Mouse (Mus musculus) liver, postnatal 0 days (tissue): ENCODE data around the gene Gm49336. TPM values are rescaled to one million over a fixed set of nuclear protein-coding genes. Genes with fewer than 3 reads are reported as not detected.

Source experiments
- ATAC-seq: fragments of 200-750 bp; cut with Nextera tagmentation; 2 replicates; pipeline ENCODE4 v1.8.0; 2017; ENCODE audit warnings: mild to moderate bottlenecking, moderate library complexity
- DNase-seq: peaks from one replicate; pipeline ENCODE4 v3.0.0-alpha.2; 2016
- H3K27ac ChIP-seq: fragments of 300-500 bp; sonication (generic); 2 replicates; pipeline ENCODE4 v1.5.1; 2014; ENCODE audit warnings: antibody characterized with exemption, moderate library complexity, mild to moderate bottlenecking, low read depth
- H3K27me3 ChIP-seq: fragments of 300-500 bp; sonication (generic); 2 replicates; pipeline ENCODE4 v1.6.1; 2014; ENCODE audit warnings: low read length, control low read depth, mixed read lengths; ENCODE audit not compliant: insufficient read depth
- H3K36me3 ChIP-seq: fragments of 300-500 bp; sonication (generic); replicated peaks from 2 replicates; pipeline ENCODE4 v1.6.1; 2014; ENCODE audit warnings: mild to moderate bottlenecking, control low read depth, low read length, moderate library complexity, mixed read lengths; ENCODE audit not compliant: insufficient read depth
- H3K4me1 ChIP-seq: fragments of 300-500 bp; sonication (generic); 2 replicates; pipeline ENCODE4 v1.6.1; 2014; ENCODE audit warnings: antibody characterized with exemption, mild to moderate bottlenecking, control low read depth; ENCODE audit not compliant: insufficient read depth
- H3K4me2 ChIP-seq: fragments of 300-500 bp; sonication (generic); 2 replicates; pipeline ENCODE4 v1.6.1; 2014; ENCODE audit warnings: low read depth, mild to moderate bottlenecking, low read length, moderate library complexity, mixed read lengths
- H3K4me3 ChIP-seq: fragments of 300-500 bp; sonication (generic); 2 replicates; pipeline ENCODE4 v1.5.1; 2014; ENCODE audit warnings: low read depth, low read length
- H3K9ac ChIP-seq: fragments of 300-500 bp; sonication (generic); replicated peaks from 2 replicates; pipeline ENCODE4 v1.6.1; 2014; ENCODE audit warnings: mild to moderate bottlenecking, moderate library complexity
- H3K9me3 ChIP-seq: fragments of 300-500 bp; sonication (generic); 2 replicates; pipeline ENCODE4 v1.6.1; 2016; ENCODE audit warnings: mild to moderate bottlenecking, control low read depth, low read length, mixed read lengths
- CTCF ChIP-seq: sonication (generic); IDR thresholded peaks from 2 replicates; pipeline ENCODE4 v1.5.1; 2016; ENCODE audit warnings: antibody characterized with exemption, low read depth
- EP300 ChIP-seq: IDR thresholded peaks from 2 replicates; pipeline ENCODE4 v1.6.1; 2016; ENCODE audit warnings: antibody characterized with exemption, low read depth, mild to moderate bottlenecking
- WGBS: fragments of 180-500 bp; shearing (Covaris S2); extraction: QIAGEN DNeasy Blood & Tissue Kit; methylation state at CpG from one replicate; pipeline ENCODE4 v1.1.7; 2014; ENCODE audit not compliant: insufficient replicate concordance; 5-methylcytosine and 5-hydroxymethylcytosine counted together
- polyA plus RNA-seq: library from polyadenylated mRNA; unstranded; fragments of >200 nt; fragmentation: Nextera tagmentation; extraction: Ambion mirVana; gene quantifications from 2 replicates; pipeline ENCODE4 v1.2.1, GENCODE M21; 2015

Gene Gm49336
- polyA plus RNA-seq, 1 experiment from 2014 or later = 13.2 TPM

- Histone ChIP-seq H3K4me2 (no peak overlapping the region), H3K9me3 (no peaks in the 10 kb centered on the region), H3K27ac (no peak overlapping the region), H3K36me3 (no peaks in the 10 kb centered on the region; the same call in 1 of the 2 replicates), H3K4me3 (no peak overlapping the region), H3K9ac (no peak overlapping the region), H3K4me1 (no peaks in the 10 kb centered on the region), H3K27me3 (no peaks in the 10 kb centered on the region)
- WGBS = 64% methylated on average over 1 of the region's 1 CpGs
- TF ChIP-seq CTCF = no peak
- no peak for TF ChIP-seq EP300
- DNase-seq = no peak
- ATAC-seq = no peak
These were observed 37.3 kb downstream of the Gm49336 start for GRCm38 (mm10) chr14:60214040-60214439.

GRCm38 (mm10) chr14:60209166-60209565 is 42.1 kb downstream of the Gm49336 start:
- no peak overlapping the region for H3K4me3 ChIP-seq
- 79% methylated on average over 7 of the region's 7 CpGs for WGBS
- no peak for DNase-seq
- no peak for ATAC-seq
- no peak overlapping the region for H3K9ac ChIP-seq
- H3K27me3 ChIP-seq = no peaks in the 10 kb centered on the region
- H3K9me3 ChIP-seq = no peaks in the 10 kb centered on the region
- no peak overlapping the region for H3K27ac ChIP-seq
- no peaks in the 10 kb centered on the region for H3K36me3 ChIP-seq
- H3K4me2 ChIP-seq = no peak overlapping the region
- TF ChIP-seq CTCF (no peak), EP300 (no peak)
- H3K4me1 ChIP-seq = no peaks in the 10 kb centered on the region

DNA sequence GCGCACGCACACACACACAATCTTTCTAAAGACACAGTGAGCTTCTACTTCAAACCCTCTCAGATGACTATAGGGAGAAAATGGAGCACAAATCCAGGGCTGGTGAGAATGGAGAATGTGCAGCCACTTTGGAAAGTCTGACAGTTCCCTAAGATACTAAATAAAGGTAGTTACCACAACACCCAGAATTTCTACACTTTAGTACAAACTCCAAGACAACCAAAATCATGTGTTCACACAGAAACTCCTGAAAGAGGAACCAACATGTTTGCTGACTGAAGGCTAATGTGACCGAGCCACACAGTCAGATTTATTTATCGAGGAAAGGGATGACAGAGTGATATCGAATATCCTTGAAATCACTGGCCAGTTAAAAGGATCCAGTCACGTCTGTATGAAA is 46.3 kb downstream of the Gm49336 start:
- no peak for DNase-seq
- Histone ChIP-seq H3K9ac (no peak overlapping the region), H3K36me3 (no peaks in the 10 kb centered on the region), H3K27ac (no peak overlapping the region), H3K9me3 (no peaks in the 10 kb centered on the region), H3K4me3 (no peak overlapping the region), H3K4me2 (no peak overlapping the region), H3K4me1 (no peaks in the 10 kb centered on the region), H3K27me3 (no peaks in the 10 kb centered on the region)
- TF ChIP-seq EP300 (no peak), CTCF (no peak)
- no peak for ATAC-seq
- 84% methylated on average over 6 of the region's 6 CpGs for WGBS

DNA sequence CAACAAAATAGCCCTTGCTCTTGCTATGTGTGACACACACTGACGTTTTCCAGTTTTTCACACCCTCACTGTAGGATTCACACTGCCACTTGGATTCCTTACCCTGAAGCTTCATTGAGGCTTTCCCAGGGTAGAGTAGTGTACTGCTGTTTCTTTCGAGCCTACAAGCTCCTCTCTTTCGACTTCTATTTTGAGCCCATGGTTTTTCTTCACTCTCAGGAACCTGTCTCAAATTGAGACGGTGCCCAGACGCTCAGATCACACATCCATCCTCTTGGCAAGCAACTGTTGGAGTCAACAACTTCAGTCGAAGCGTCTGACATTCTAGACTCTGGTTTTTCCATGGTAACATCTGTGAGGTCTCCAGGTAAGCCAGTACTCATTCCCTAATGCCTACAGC is 54.4 kb downstream of the Gm49336 start, which contains the start of gene Atp8a2:
TSS of gene Atp8a2 (minus strand) at position 296 of the 400 bp plus-strand sequence.
- H3K9ac ChIP-seq = no peak within 1 kb of the TSS
- H3K27ac ChIP-seq = no peak within 1 kb of the TSS
- no peaks in the 10 kb centered on the region for H3K4me1 ChIP-seq
- WGBS = 75% methylated on average over 7 of the region's 7 CpGs
- no peak within 1 kb of the TSS for H3K4me3 ChIP-seq
- TF ChIP-seq CTCF (no peak), EP300 (no peak)
- no peak within 1 kb of the TSS for H3K4me2 ChIP-seq
- ATAC-seq (no peak), DNase-seq (no peak)
- H3K9me3 ChIP-seq = no peaks in the 10 kb centered on the region
- no peaks in the 10 kb centered on the region for H3K27me3 ChIP-seq
- H3K36me3 ChIP-seq = no peaks in the 10 kb centered on the region

DNA sequence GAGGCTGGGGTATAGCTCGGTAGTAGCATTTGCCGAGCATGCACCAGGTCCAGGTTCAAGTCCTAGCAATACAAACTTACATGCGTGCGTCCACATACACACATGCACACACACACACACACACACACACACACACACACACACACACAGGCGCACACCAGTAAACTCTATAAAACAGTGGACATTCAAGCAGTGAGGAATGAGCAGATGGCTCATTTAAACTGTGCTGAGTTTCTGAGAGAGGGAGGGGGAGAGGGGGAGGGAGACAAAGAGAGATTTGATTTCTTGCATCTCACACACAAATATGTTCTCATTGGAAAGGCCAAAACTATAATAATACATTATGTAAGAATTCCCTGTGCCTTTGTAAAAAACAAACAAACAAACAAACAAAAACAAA is 55.3 kb downstream of the Gm49336 start:
- Histone ChIP-seq H3K4me1 (no peaks in the 10 kb centered on the region), H3K27ac (no peak overlapping the region), H3K36me3 (no peaks in the 10 kb centered on the region), H3K9ac (no peak overlapping the region), H3K4me2 (no peak overlapping the region), H3K4me3 (no peak overlapping the region), H3K9me3 (peaks cover 3% of the 10 kb centered on the region; the same call in 1 of the 2 replicates), H3K27me3 (no peaks in the 10 kb centered on the region)
- WGBS = 72% methylated on average over 5 of the region's 5 CpGs
- ATAC-seq = no peak
- TF ChIP-seq CTCF = no peak
- no peak for TF ChIP-seq EP300
- DNase-seq = no peak

DNA sequence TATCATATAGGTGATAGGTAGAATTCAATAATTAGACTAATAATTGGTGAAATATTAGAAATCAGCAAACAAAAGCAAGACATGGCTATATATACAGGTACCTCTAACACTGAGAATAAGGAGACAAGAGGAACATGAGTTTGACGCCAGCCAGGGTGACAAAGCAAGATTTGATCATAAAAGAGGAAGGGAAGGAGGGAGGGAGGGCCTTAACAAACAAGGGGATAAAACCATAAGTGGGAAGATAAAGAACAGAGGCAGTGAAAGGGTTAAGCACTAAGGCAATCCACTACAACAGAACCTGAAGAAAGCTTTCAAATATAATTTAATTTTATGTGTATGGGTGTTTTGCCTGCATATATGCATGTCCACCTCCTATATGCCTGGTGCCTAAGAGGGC is 56.7 kb downstream of the Gm49336 start:
- Histone ChIP-seq H3K27ac (no peak overlapping the region), H3K9me3 (peaks cover 4% of the 10 kb centered on the region; the same call in 1 of the 2 replicates), H3K27me3 (no peaks in the 10 kb centered on the region), H3K4me3 (no peak overlapping the region), H3K9ac (no peak overlapping the region), H3K36me3 (no peaks in the 10 kb centered on the region), H3K4me2 (no peak overlapping the region), H3K4me1 (no peaks in the 10 kb centered on the region)
- TF ChIP-seq CTCF (no peak), EP300 (no peak)
- DNase-seq (no peak), ATAC-seq (no peak)
- WGBS = 32% methylated on average over 1 of the region's 1 CpGs

GRCm38 (mm10) chr14:60189771-60190170 is 61.5 kb downstream of the Gm49336 start:
- DNase-seq = no peak

More at GRCm38 (mm10) chr14:60189771-60190170, 61.5 kb downstream of the Gm49336 start:
- Histone ChIP-seq H3K36me3 (no peaks in the 10 kb centered on the region), H3K27me3 (no peaks in the 10 kb centered on the region), H3K4me3 (no peak overlapping the region), H3K9ac (no peak overlapping the region), H3K27ac (no peak overlapping the region), H3K4me2 (no peak overlapping the region), H3K9me3 (peaks cover 4% of the 10 kb centered on the region; the same call in 1 of the 2 replicates), H3K4me1 (no peaks in the 10 kb centered on the region)
- WGBS = 81% methylated on average over 5 of the region's 5 CpGs
- TF ChIP-seq EP300 (no peak), CTCF (no peak)
- no peak for ATAC-seq
